Mouse (Mus musculus): Measurements from ENCODE around the gene Abcc3.

Abcc3 gene

GRCm38 (mm10) chr11:94327693-94328643 lies 64.8 kb downstream of the Abcc3 start, which contains the start of gene Ankrd40:
TSS of gene Ankrd40 (plus strand) at chr11:94328001.
- peak; percentile 95 for DNase-seq (ENCODE audit: low read depth, low spot score)

- DNase-seq (ENCODE audit: low read depth, low spot score): peak; percentile 49
These were observed 65.8 kb downstream of the Abcc3 start for GRCm38 (mm10) chr11:94326961-94327411.

GRCm38 (mm10) chr11:94324618-94325017 lies 68.2 kb downstream of the Abcc3 start:
- no peak for DNase-seq (ENCODE audit: low read depth, low spot score)

- DNase-seq (ENCODE audit: low read depth, low spot score): peak; percentile 76
These were observed 69.4 kb downstream of the Abcc3 start for GRCm38 (mm10) chr11:94323271-94323925.

- peak; percentile 33 for DNase-seq (ENCODE audit: low read depth, low spot score)
These were observed 70.2 kb downstream of the Abcc3 start for GRCm38 (mm10) chr11:94322636-94323035.

- peak; percentile 87 for DNase-seq (ENCODE audit: low read depth, low spot score)
These were observed 70.8 kb downstream of the Abcc3 start, which contains the start of gene Luc7l3 for GRCm38 (mm10) chr11:94321931-94322400. TSS of gene Luc7l3 (minus strand) at chr11:94321988.

GRCm38 (mm10) chr11:94320969-94321930 lies 71.5 kb downstream of the Abcc3 start:
- DNase-seq (ENCODE audit: low read depth, low spot score): peak; percentile 51

- DNase-seq (ENCODE audit: low read depth, low spot score): no peak
These were observed 74.7 kb downstream of the Abcc3 start for GRCm38 (mm10) chr11:94318056-94318455.

GRCm38 (mm10) chr11:94317515-94317914 lies 75.3 kb downstream of the Abcc3 start:
- DNase-seq (ENCODE audit: low read depth, low spot score): no peak

GRCm38 (mm10) chr11:94317014-94317413 lies 75.8 kb downstream of the Abcc3 start:
- no peak for DNase-seq (ENCODE audit: low read depth, low spot score)

- no peak for DNase-seq (ENCODE audit: low read depth, low spot score)
These were observed 76.3 kb downstream of the Abcc3 start for GRCm38 (mm10) chr11:94316528-94316927.

- DNase-seq (ENCODE audit: low read depth, low spot score): no peak
These were observed 77.5 kb downstream of the Abcc3 start for GRCm38 (mm10) chr11:94315308-94315707.

- no peak for DNase-seq (ENCODE audit: low read depth, low spot score)
These were observed 78.6 kb downstream of the Abcc3 start for GRCm38 (mm10) chr11:94314098-94314652.

GRCm38 (mm10) chr11:94312733-94313132 lies 80.1 kb downstream of the Abcc3 start:
- no peak for DNase-seq (ENCODE audit: low read depth, low spot score)

GRCm38 (mm10) chr11:94294996-94295845 lies 97.6 kb downstream of the Abcc3 start:
- no peak for DNase-seq (ENCODE audit: low read depth, low spot score)
